ENCODE assay signal across 23 mouse cellular contexts in the genomic region with DNA sequence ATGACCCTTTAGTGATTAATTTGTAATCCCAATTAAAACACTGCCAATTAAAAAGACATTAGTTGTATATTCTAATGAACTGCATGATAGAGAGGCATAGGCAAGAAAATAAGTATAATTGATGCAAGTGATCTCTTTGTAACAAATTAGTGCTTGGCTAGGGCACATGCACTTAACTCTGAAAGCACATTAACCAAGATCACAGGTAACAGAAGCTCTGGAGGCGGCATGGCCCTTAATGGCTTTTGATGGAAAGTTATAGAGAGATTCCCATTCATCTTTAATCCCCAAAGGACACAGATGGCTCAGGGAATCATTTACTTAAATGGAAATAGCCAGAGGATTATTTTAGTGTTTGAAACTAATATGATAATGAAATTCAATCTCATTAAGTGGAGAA.
DNase-seq lines count a peak whose midpoint lies in the region; ATAC-seq and TF ChIP-seq lines count a peak whose summit lies in the region.
"Had no signal": no experiment of that assay in that cellular context is flagged by ENCODE, and none has a peak within 500 bp of the region (broad histone marks: within the 10 kb centered on the region; RNA-seq: fewer than 3 reads in every experiment).

No protein-coding gene starts in this region.

- no peak for TF ChIP-seq CTCF in brain, embryonic 14.5 days (IDR thresholded peaks at IDR 0.05; ENCODE audit: borderline replicate concordance, extremely low read depth, insufficient read depth, insufficient read length)

- H3K4me3 ChIP-seq in hindbrain, embryonic 13.5 days, result no peak overlapping the region
- H3K4me3 ChIP-seq in hindbrain, embryonic 11.5 days (ENCODE audit: low read depth, low read length), result no peak overlapping the region
- no peak overlapping the region for H3K4me3 ChIP-seq in neural tube, embryonic 12.5 days
- H3K4me3 ChIP-seq in neural tube, embryonic 15.5 days (replicated peaks), result no peak overlapping the region
- H3K4me3 ChIP-seq in neural tube, embryonic 14.5 days (ENCODE audit: low read depth, low read length), result no peak overlapping the region
- H3K4me3 ChIP-seq: forebrain, embryonic 10.5 days; forebrain, embryonic 13.5 days; heart, embryonic 12.5 days; heart, embryonic 15.5 days; hindbrain, embryonic 10.5 days; intestine, embryonic 15.5 days had no signal

- TF ChIP-seq POLR2A in brain, embryonic 14.5 days (IDR thresholded peaks at IDR 0.05; ENCODE audit: borderline replicate concordance, extremely low read depth, insufficient read depth, insufficient read length, poor library complexity, severe bottlenecking), result no peak

- no peaks in the 10 kb centered on the region for H3K27me3 ChIP-seq in hindbrain, embryonic 13.5 days
- no peaks in the 10 kb centered on the region for H3K27me3 ChIP-seq in hindbrain, embryonic 11.5 days (ENCODE audit: control insufficient read depth, insufficient read depth, low read length)
- no peaks in the 10 kb centered on the region for H3K27me3 ChIP-seq in neural tube, embryonic 12.5 days (replicated peaks)
- H3K27me3 ChIP-seq in neural tube, embryonic 15.5 days (replicated peaks), result no peaks in the 10 kb centered on the region
- H3K27me3 ChIP-seq in neural tube, embryonic 14.5 days (ENCODE audit: control insufficient read depth, insufficient read depth, low read length), result no peaks in the 10 kb centered on the region
- H3K27me3 ChIP-seq: forebrain, embryonic 13.5 days; heart, embryonic 12.5 days; heart, embryonic 15.5 days; intestine, embryonic 15.5 days had no signal

- H3K27ac ChIP-seq in hindbrain, embryonic 13.5 days, result no peak overlapping the region
- no peak overlapping the region for H3K27ac ChIP-seq in hindbrain, embryonic 11.5 days (ENCODE audit: low read depth, low read length)
- no peak overlapping the region for H3K27ac ChIP-seq in neural tube, embryonic 12.5 days
- no peak overlapping the region for H3K27ac ChIP-seq in neural tube, embryonic 15.5 days (replicated peaks)
- no peak overlapping the region for H3K27ac ChIP-seq in neural tube, embryonic 14.5 days (ENCODE audit: low read depth, low read length)
- H3K27ac ChIP-seq: forebrain, embryonic 10.5 days; forebrain, embryonic 13.5 days; heart, embryonic 15.5 days; hindbrain, embryonic 10.5 days; intestine, embryonic 15.5 days had no signal

- H3K9me3 ChIP-seq in hindbrain, embryonic 13.5 days, result no peaks in the 10 kb centered on the region
- H3K9me3 ChIP-seq in hindbrain, embryonic 11.5 days (ENCODE audit: control insufficient read depth, low read length), result no peaks in the 10 kb centered on the region
- no peaks in the 10 kb centered on the region for H3K9me3 ChIP-seq in neural tube, embryonic 12.5 days
- H3K9me3 ChIP-seq in neural tube, embryonic 15.5 days (replicated peaks), result no peaks in the 10 kb centered on the region
- no peaks in the 10 kb centered on the region for H3K9me3 ChIP-seq in neural tube, embryonic 14.5 days (ENCODE audit: control insufficient read depth, low read length)
- H3K9me3 ChIP-seq: forebrain, embryonic 10.5 days; forebrain, embryonic 13.5 days; heart, embryonic 12.5 days; heart, embryonic 15.5 days; hindbrain, embryonic 10.5 days; intestine, embryonic 15.5 days had no signal

- no peak overlapping the region for H3K4me2 ChIP-seq in hindbrain, embryonic 13.5 days
- no peak overlapping the region for H3K4me2 ChIP-seq in hindbrain, embryonic 11.5 days (replicated peaks; ENCODE audit: low read depth, low read length)
- no peak overlapping the region for H3K4me2 ChIP-seq in neural tube, embryonic 12.5 days (replicated peaks)
- no peak overlapping the region for H3K4me2 ChIP-seq in neural tube, embryonic 15.5 days
- H3K4me2 ChIP-seq in neural tube, embryonic 14.5 days (ENCODE audit: low read depth, low read length), result no peak overlapping the region
- H3K4me2 ChIP-seq: forebrain, embryonic 13.5 days; heart, embryonic 12.5 days; heart, embryonic 15.5 days; intestine, embryonic 15.5 days had no signal

- ATAC-seq in hindbrain, embryonic 13.5 days (ENCODE audit: low FRiP score), result peak; percentile 32; the same call in 1 of the 2 replicates
- no peak for ATAC-seq in hindbrain, embryonic 11.5 days (ENCODE audit: low FRiP score)
- ATAC-seq in neural tube, embryonic 12.5 days (ENCODE audit: low FRiP score, low read depth), result peak; percentile 4; the same call in 1 of the 2 replicates
- no peak for ATAC-seq in neural tube, embryonic 15.5 days (ENCODE audit: low FRiP score)
- ATAC-seq in neural tube, embryonic 14.5 days (ENCODE audit: low read depth), result peak; percentile 34; the same call in 1 of the 2 replicates
- ATAC-seq: activated CD4-positive, CD25-positive, alpha-beta regulatory T cell, adult 4 months; CD4-positive, CD25-positive, alpha-beta regulatory T cell, adult 4 months; forebrain, embryonic 13.5 days; intestine, embryonic 15.5 days had no signal

- no peaks in the 10 kb centered on the region for H3K36me3 ChIP-seq in hindbrain, embryonic 13.5 days
- H3K36me3 ChIP-seq in hindbrain, embryonic 11.5 days (ENCODE audit: control insufficient read depth, insufficient read depth, low read length), result no peaks in the 10 kb centered on the region
- H3K36me3 ChIP-seq in neural tube, embryonic 12.5 days, result no peaks in the 10 kb centered on the region
- H3K36me3 ChIP-seq in neural tube, embryonic 15.5 days, result no peaks in the 10 kb centered on the region
- H3K36me3 ChIP-seq in neural tube, embryonic 14.5 days (ENCODE audit: control insufficient read depth, insufficient read depth, low read length), result no peaks in the 10 kb centered on the region
- H3K36me3 ChIP-seq: forebrain, embryonic 10.5 days; heart, embryonic 12.5 days; heart, embryonic 15.5 days; hindbrain, embryonic 10.5 days; intestine, embryonic 15.5 days had no signal

- no peak overlapping the region for H3K9ac ChIP-seq in hindbrain, embryonic 13.5 days
- H3K9ac ChIP-seq in hindbrain, embryonic 11.5 days (ENCODE audit: low read depth, low read length), result no peak overlapping the region
- no peak overlapping the region for H3K9ac ChIP-seq in neural tube, embryonic 12.5 days
- no peak overlapping the region for H3K9ac ChIP-seq in neural tube, embryonic 15.5 days (replicated peaks)
- no peak overlapping the region for H3K9ac ChIP-seq in neural tube, embryonic 14.5 days (replicated peaks; ENCODE audit: low read depth, low read length)
- H3K9ac ChIP-seq: forebrain, embryonic 13.5 days; heart, embryonic 12.5 days; heart, embryonic 15.5 days; intestine, embryonic 15.5 days had no signal

- WGBS in hindbrain, embryonic 13.5 days, result 61% methylated on average over 1 of the region's 1 CpGs
- WGBS in hindbrain, embryonic 11.5 days, result 70% methylated on average over 1 of the region's 1 CpGs
- WGBS in neural tube, embryonic 12.5 days, result 58% methylated on average over 1 of the region's 1 CpGs
- WGBS in neural tube, embryonic 15.5 days, result 44% methylated on average over 1 of the region's 1 CpGs
- WGBS in neural tube, embryonic 14.5 days, result 54% methylated on average over 1 of the region's 1 CpGs

- no peaks in the 10 kb centered on the region for H3K4me1 ChIP-seq in hindbrain, embryonic 13.5 days (replicated peaks)
- H3K4me1 ChIP-seq in hindbrain, embryonic 11.5 days (replicated peaks; ENCODE audit: control insufficient read depth, insufficient read depth, low read length), result no peaks in the 10 kb centered on the region
- H3K4me1 ChIP-seq in neural tube, embryonic 12.5 days, result no peaks in the 10 kb centered on the region
- no peaks in the 10 kb centered on the region for H3K4me1 ChIP-seq in neural tube, embryonic 15.5 days
- H3K4me1 ChIP-seq in neural tube, embryonic 14.5 days (ENCODE audit: control insufficient read depth, insufficient read depth, low read length), result no peaks in the 10 kb centered on the region
- H3K4me1 ChIP-seq: forebrain, embryonic 10.5 days; forebrain, embryonic 13.5 days; heart, embryonic 12.5 days; heart, embryonic 15.5 days; hindbrain, embryonic 10.5 days; intestine, embryonic 15.5 days had no signal

- DNase-seq in hindbrain, embryonic 11.5 days (ENCODE audit: low spot score), result no peak
- peak; percentile 60 for DNase-seq in brain, embryonic 14.5 days (ENCODE audit: low read depth)
- DNase-seq: adrenal gland, adult 8-10 months; adrenal gland, postnatal 25 days; cerebellum, adult 18-20 months; cerebellum, adult 9-10 months; cerebellum, postnatal 14 days; gastrocnemius, postnatal 25 days; heart, adult 18-20 months; heart, postnatal 10 days; heart, postnatal 36 days had no signal

Comparison
In these comparisons a context has a peak if more than half of its experiments do, and no peak if none do; other contexts are left out.
1. ATAC-seq: peak in hindbrain, embryonic 13.5 days (single experiment), neural tube, embryonic 12.5 days (single experiment) and neural tube, embryonic 14.5 days (single experiment); none in hindbrain, embryonic 11.5 days (single experiment) and neural tube, embryonic 15.5 days (single experiment).